Comparison of ENCODE assay signal across 8 mouse cellular contexts in genomic region chr11:84179226-84179953, GRCm38 (mm10). TPM values are rescaled to one million over a fixed set of nuclear protein-coding genes. Genes with fewer than 3 reads are reported as not detected.
DNase-seq lines count a peak whose midpoint lies in the region; ATAC-seq lines count a peak whose summit lies in the region.

No protein-coding gene starts in this region.

- intact Hi-C loops in left cerebral cortex, postnatal 36 days (cut with DNase I) = loop anchor here (1.0 kb wide), 1 partner anchor 64 kb away; no protein-coding TSS in a partner anchor

- peak; percentile 98 for DNase-seq in adrenal gland, postnatal 10 days
- DNase-seq in embryo, embryonic 9.5 days (ENCODE audit: extremely low spot score) = peak; percentile 98
- DNase-seq in gastrocnemius, postnatal 4 days (ENCODE audit: low spot score in 2 of 2) = peak; percentile 96 to 97
- DNase-seq in left cerebral cortex, postnatal 36 days (ENCODE audit: low spot score in 2 of 2) = peak; percentile 92 to 95
- peak; percentile 98 for DNase-seq in midbrain, embryonic 10.5 days (ENCODE audit: low spot score)
- peak; percentile 91 to 92 for DNase-seq in right cerebral cortex, postnatal 36 days (ENCODE audit: low spot score in 2 of 2)
- DNase-seq in urinary bladder, postnatal 4 days (ENCODE audit: low spot score in 2 of 2) = peak; percentile 96 to 98

- peak overlapping the region; percentile 82 for H3K4me2 ChIP-seq in intestine, embryonic 16.5 days (ENCODE audit: low read depth, low read length)

- ATAC-seq in intestine, embryonic 16.5 days = peak; percentile 98

- peak overlapping the region; percentile 92 for H3K27ac ChIP-seq in intestine, embryonic 16.5 days (ENCODE audit: low read length)
- peak overlapping the region; percentile 97 for H3K27ac ChIP-seq in midbrain, embryonic 10.5 days (replicated peaks)

- peaks cover 11% of the 10 kb centered on the region for H3K4me1 ChIP-seq in intestine, embryonic 16.5 days (ENCODE audit: control insufficient read depth, insufficient read depth, low read length)
- H3K4me1 ChIP-seq in midbrain, embryonic 10.5 days = peaks cover 31% of the 10 kb centered on the region

- H3K36me3 ChIP-seq in intestine, embryonic 16.5 days (ENCODE audit: control insufficient read depth, insufficient read depth, low read length) = no peaks in the 10 kb centered on the region
- H3K36me3 ChIP-seq in midbrain, embryonic 10.5 days = no peaks in the 10 kb centered on the region

- WGBS in intestine, embryonic 16.5 days = under 1% methylated on average over 64 of the region's 85 CpGs
- WGBS in midbrain, embryonic 10.5 days = under 1% methylated on average over 83 of the region's 85 CpGs

- H3K9me3 ChIP-seq in intestine, embryonic 16.5 days (ENCODE audit: control insufficient read depth, low read length) = no peaks in the 10 kb centered on the region
- H3K9me3 ChIP-seq in midbrain, embryonic 10.5 days (replicated peaks) = no peaks in the 10 kb centered on the region

- H3K9ac ChIP-seq in intestine, embryonic 16.5 days (ENCODE audit: low read depth, low read length) = peak overlapping the region; percentile 90

- no peaks in the 10 kb centered on the region for H3K27me3 ChIP-seq in intestine, embryonic 16.5 days (replicated peaks; ENCODE audit: control insufficient read depth, insufficient read depth, low read length)
- peaks cover 18% of the 10 kb centered on the region; the same call in 1 of the 2 replicates for H3K27me3 ChIP-seq in midbrain, embryonic 10.5 days (ENCODE audit: low read depth, poor library complexity, severe bottlenecking)

- H3K4me3 ChIP-seq in intestine, embryonic 16.5 days (ENCODE audit: low read length) = peak overlapping the region; percentile 96
- H3K4me3 ChIP-seq in midbrain, embryonic 10.5 days = peak overlapping the region; percentile 79

RNA-seq across cellular contexts. Expression of gene Gm11437, which starts 12.1 kb away (rescaled TPM):
- not detected for total RNA-seq in adrenal gland, postnatal 10 days (2021)
- total RNA-seq in gastrocnemius, postnatal 4 days (2021) = not detected
- polyA plus RNA-seq in intestine, embryonic 16.5 days (2015; fragmentation: Nextera tagmentation; extraction: Ambion mirVana) = 0.17 TPM in 1 of 2 replicates, not detected in the other
- total RNA-seq in left cerebral cortex, postnatal 36 days (2021) = not detected
- not detected in 2 replicates for polyA plus RNA-seq in midbrain, embryonic 10.5 days (2016; fragmentation: Nextera tagmentation; extraction: Ambion mirVana)

RNA-seq across cellular contexts. Expression of gene Acaca, which starts 49.9 kb away (rescaled TPM):
- total RNA-seq in adrenal gland, postnatal 10 days (2021) = 10 to 100 TPM; 67.7 to 78.5 TPM
- 10 to 100 TPM; 25.1 to 25.4 TPM for total RNA-seq in gastrocnemius, postnatal 4 days (2021)
- polyA plus RNA-seq in intestine, embryonic 16.5 days (2015; fragmentation: Nextera tagmentation; extraction: Ambion mirVana) = 8.3 and 8.5 TPM in 2 replicates
- 10 to 100 TPM; 84.5 to 85.3 TPM for total RNA-seq in left cerebral cortex, postnatal 36 days (2021)
- polyA plus RNA-seq in midbrain, embryonic 10.5 days (2016; fragmentation: Nextera tagmentation; extraction: Ambion mirVana) = 18.9 and 25.9 TPM in 2 replicates

RNA-seq across cellular contexts. Expression of gene Tada2a, which starts 50.0 kb away (rescaled TPM):
- total RNA-seq in adrenal gland, postnatal 10 days (2021) = 10 to 100 TPM; 12.3 to 15.1 TPM
- total RNA-seq in gastrocnemius, postnatal 4 days (2021) = 10 to 100 TPM; 13.9 to 19.4 TPM
- 20.9 and 23.2 TPM in 2 replicates for polyA plus RNA-seq in intestine, embryonic 16.5 days (2015; fragmentation: Nextera tagmentation; extraction: Ambion mirVana)
- total RNA-seq in left cerebral cortex, postnatal 36 days (2021) = 10 to 100 TPM; 35.2 to 40.4 TPM
- polyA plus RNA-seq in midbrain, embryonic 10.5 days (2016; fragmentation: Nextera tagmentation; extraction: Ambion mirVana) = 36.4 and 37.8 TPM in 2 replicates

Comparison
In these comparisons a context has a peak if more than half of its experiments do, and no peak if none do; other contexts are left out.
1. Peak in every context shown above with its lines: DNase-seq, ATAC-seq, H3K4me3 ChIP-seq and H3K27ac ChIP-seq.